Mouse (Mus musculus) fibroblast of lung, adult 2 months (primary cell): ENCODE measurements around the gene Rab8b.
A peak's percentile ranks its signal among the peaks of the same experiment; 100 is the strongest.

Experiments
- DNase-seq: peaks from one replicate; pipeline ENCODE4 v3.0.0-alpha.2; 2011; ENCODE audit warnings: low read depth

The Rab8b gene

GRCm38 (mm10) chr9:66919382-66919971, at the start of gene Rab8b:
Rab8b (minus strand) TSS chr9:66919687.
- DNase-seq = peak; percentile 86

GRCm38 (mm10) chr9:66967492-66967891, 48.0 kb upstream of the Rab8b start:
- DNase-seq = no peak

DNA sequence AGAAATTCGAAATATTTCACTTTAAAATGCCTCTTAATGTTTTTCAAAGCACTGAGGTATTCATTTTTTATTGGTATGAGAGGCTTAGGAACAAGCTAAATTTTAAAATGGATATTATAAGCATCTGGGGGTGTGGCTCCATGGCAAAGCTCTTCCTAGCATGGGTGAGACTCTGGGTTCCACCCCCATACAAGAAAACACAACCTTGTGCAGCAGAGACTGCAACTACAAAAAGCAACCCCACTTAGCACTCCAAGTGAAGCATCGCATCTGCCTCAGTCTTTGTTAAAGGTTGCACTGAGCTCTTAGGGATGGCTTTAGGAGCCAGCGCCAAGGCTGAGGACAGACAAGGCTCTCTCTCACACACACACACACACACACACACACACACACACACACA, 42.0 kb upstream of the Rab8b start:
- no peak for DNase-seq

- no peak for DNase-seq
These were observed 38.0 kb upstream of the Rab8b start for GRCm38 (mm10) chr9:66957451-66957850.

- DNase-seq = no peak
These were observed 33.4 kb upstream of the Rab8b start for GRCm38 (mm10) chr9:66952886-66953285.

- DNase-seq = no peak
These were observed 32.8 kb upstream of the Rab8b start for GRCm38 (mm10) chr9:66952321-66952720.

GRCm38 (mm10) chr9:66948536-66948935, 29.0 kb upstream of the Rab8b start:
- no peak for DNase-seq

DNA sequence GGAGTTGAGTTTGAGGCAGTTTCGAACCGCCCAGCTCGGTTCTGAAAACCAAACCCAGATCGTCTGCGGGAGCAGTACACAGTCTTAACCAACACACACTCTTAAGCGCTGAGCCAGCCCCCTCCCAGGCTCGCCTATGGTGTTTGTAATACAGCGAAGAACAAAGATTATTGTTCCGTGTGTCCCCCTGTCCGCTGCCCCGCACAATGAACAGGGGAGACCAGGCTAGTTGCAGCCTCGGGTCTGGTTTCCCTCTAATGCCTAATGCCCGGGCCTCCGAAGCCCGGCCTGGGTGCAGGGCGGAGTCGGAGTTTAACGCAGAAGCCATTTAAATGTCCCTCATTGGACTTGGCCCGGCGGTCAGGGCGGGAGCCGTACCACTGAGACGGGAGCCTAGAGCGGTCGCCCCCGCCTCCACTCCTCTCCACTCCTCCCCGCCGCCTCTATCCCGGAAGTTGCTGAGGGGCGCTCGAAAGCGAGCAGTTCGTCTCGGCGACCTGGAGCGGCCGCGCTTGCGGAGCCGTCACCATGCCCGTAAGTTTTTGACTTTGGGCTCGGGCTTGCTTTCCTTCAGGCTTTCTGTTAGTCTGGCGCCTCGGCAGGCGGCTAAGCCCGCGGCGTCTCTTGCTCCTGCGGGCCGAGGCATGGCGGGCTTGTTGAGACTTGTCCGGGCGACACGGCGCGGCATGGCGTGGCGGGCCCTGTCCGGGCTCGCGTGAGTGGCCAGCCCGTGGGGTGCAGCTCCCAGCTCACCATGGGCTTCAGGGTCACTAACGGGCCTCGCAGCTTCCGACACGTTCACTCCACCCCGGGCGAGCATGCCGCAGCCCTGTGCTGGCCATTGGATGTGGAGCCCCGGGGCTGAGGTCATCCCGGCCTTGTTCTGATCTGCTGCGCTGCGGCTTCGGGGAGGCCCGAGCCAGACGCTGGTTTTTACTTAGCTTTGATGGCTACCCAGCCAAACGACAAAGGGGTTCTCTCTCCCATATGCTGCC, 26.5 kb upstream of the Rab8b start, which contains the start of gene Rps27l:
Rps27l (plus strand) TSS at position 440 of the 995 bp plus-strand sequence.
- DNase-seq = peak; percentile 89

GRCm38 (mm10) chr9:66945161-66945560, 25.7 kb upstream of the Rab8b start:
- peak; percentile 7 for DNase-seq

- DNase-seq = peak; percentile 23
These were observed 19.3 kb upstream of the Rab8b start for GRCm38 (mm10) chr9:66938836-66939235.

- no peak for DNase-seq
These were observed 18.0 kb upstream of the Rab8b start for GRCm38 (mm10) chr9:66937507-66937906.

DNA sequence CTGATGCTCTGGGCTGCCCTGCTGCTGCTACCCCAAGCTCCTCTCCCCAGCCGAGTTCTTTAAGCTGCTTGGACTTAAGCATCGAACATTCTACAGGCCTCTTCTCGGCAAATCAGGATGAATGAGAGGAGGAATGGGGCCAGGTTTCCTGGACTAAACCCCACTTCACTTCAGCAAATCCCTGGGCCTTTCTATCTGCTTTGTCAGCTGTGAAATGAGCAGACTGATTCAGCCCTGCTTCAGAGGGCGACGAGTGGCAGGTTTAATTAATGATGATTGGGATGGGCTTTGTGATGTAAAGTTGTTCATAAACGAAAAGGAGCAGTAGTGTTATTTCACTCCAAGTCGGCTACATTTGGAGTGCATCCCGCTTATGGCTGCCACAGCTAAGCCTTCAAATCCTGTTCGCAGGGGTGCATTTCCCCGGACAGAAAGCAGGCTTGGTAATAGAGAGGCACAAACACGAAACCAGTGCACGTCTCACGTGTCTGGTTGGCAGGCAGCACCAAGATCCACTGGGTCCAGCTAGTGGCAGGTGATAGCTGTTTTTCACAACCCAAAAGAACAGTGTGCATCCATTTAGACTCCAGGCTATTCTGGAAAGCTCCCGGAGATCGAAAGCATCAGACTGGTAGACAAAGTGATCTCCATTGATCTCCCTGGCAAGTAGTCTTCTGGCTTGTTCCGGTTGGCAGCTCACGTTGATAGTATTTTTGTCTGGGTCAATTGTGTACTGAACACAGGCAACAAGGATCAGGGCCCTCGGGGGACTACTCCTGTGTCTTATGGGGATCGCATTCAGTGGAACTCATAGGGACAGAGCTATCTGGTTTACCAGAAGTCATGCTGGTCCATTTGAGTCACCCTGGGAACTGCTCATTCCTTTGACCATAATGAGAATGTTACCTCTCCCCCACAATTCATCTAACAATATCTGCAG, 14.7 kb upstream of the Rab8b start:
- DNase-seq = no peak

DNA sequence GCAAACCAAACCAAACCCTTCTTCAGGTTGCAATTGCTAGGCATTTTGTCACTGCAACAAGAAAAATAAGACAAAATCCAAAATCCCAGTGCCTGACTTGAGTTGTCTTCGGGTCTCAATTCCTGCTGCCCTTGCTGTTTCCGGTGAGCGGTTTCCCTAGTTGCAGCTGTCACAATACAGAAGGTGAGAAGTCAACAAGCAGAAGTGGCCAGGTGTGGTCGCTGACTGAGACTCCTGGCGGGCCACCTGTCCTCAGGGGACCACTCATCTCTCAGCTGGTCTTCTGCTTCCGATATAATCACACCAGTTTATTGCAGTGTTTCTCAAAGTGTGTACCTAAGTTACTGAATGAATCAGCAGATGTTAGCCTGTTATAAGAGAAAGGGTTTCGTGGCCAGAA, 10.9 kb upstream of the Rab8b start:
- DNase-seq = no peak

- DNase-seq = no peak
These were observed 8.4 kb upstream of the Rab8b start for GRCm38 (mm10) chr9:66927696-66928402.

DNA sequence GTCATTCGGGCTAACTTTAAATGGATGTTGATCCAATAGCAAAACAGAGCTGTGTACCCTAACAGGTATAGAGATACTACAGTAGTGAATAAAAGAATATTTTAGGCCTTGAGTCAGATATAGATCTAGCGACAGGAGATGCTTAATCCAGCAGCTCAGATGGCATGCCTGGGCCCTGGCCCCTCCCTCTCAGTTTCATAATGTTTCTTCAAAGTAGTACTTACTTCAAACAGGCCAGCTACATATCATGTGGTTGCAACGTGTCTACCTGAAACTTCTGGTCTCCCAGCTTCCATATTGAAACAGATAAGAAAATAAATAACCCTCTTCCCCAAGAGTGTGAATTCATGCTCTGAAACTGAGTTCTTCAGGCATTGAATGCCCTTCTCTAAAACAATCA, 6.4 kb upstream of the Rab8b start:
- DNase-seq = no peak

- DNase-seq = no peak
These were observed 2.6 kb upstream of the Rab8b start for GRCm38 (mm10) chr9:66922076-66922475.

GRCm38 (mm10) chr9:66920488-66921279, 1.2 kb upstream of the Rab8b start:
- no peak for DNase-seq

- no peak for DNase-seq
These were observed 494 bp upstream of the Rab8b start for GRCm38 (mm10) chr9:66919981-66920380.

DNA sequence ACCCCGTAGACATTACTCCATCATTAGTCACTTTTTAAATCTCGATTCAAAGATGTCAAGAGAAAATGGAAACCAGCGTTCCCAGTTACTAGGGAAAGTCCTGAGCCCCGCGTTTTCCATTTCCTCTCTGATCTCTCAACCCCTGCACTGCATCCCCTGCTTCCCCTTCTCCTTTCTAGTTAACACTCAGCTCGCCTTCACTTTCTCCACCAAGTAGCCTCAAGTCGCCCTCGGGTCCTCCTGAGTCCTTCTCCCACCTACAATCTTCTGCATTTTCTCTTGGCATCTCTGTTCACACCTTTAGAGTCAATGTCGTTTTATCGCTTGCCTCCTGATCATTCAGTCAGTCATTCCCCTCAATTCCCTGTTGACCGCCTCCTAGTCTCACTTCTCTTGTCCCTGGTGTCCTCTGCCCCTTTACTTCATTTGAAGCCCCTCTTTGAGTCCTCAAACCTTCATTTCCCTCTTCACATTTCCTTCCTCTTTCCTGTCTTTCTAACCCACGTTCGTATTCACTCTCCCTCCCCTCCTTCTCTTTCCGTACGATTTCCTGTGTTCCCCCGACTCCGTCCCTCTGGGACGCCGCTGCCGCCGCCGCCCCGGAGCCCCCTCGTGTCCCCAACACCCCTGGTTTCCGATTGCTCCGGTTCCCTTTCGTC, 686 bp downstream of the Rab8b start:
- DNase-seq = no peak

DNA sequence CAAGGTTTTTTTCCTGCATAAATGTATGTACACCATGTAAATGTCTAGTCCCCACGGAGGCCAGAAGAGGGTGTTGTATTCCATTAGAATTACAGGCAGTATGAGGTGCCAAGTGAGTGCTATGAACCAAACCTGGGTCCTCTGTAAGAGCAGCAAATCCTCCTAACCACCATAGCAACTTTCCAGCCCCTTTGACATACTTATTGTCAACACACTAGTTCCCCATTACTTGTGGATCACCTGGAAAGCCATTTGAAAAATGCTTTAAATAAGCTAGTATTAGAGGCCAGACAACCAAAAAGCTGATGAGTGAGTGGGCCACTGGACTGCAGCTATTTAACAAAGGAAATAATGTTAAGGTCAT, 1.6 kb downstream of the Rab8b start:
- DNase-seq = no peak
